Mouse (Mus musculus) urinary bladder, postnatal 14 days (tissue): ENCODE results near the gene Rpusd3.

ENCODE experiments used
- DNase-seq: peaks from one replicate; pipeline ENCODE4 v3.0.0; 2021; ENCODE audit warnings: low spot score

Rpusd3 gene

GRCm38 (mm10) chr6:113419199-113419587 lies at the start of gene Rpusd3:
Gene Rpusd3, minus strand, starts transcription at chr6:113419340.
- DNase-seq, result peak; percentile 100

- no peak for DNase-seq
Observed at GRCm38 (mm10) chr6:113468512-113468911, 49.4 kb upstream of the Rpusd3 start.

DNA sequence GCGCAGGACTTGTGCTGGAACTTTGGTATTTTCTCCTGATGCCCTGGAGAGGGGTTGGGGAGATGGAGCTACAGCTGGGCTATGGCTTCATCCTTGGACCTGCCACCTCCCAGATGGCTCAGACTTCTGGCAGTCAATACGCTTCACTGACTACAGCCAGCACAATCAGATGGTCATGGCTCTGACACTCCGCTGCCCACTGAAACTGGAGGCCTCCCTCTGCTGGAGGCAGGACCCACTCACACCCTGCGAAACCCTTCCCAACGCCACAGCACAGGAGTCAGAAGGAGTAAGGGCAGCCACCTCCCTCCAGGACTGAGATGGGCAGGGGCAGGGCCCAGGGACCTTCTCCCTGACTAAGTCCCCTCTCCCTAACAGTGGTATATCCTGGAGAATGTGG lies 46.5 kb upstream of the Rpusd3 start:
- no peak for DNase-seq

DNA sequence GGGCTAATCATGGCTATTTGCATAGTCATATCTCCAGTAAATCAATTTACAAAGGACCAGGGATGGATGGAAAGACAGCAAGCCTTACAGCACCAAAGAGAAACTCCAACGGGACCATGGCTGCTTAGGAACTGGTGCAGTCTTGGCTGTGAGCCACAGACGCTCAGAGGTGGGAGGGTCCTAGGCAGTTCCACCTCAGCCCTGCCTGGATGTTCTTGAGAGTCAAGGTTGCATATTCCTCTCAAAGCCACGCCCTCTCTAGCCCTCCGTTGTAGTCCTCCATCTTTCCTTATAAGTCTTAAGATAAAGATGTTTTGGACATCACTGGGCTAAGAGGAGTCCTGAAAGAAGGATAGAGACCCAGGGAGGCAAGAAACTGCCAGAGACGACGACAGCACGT lies 44.9 kb upstream of the Rpusd3 start:
- no peak for DNase-seq

- DNase-seq, result peak; percentile 85
Observed at GRCm38 (mm10) chr6:113458635-113459034, 39.5 kb upstream of the Rpusd3 start.

GRCm38 (mm10) chr6:113457952-113458534 lies 38.9 kb upstream of the Rpusd3 start, which contains the start of gene Il17re:
Gene Il17re, plus strand, starts transcription at chr6:113458484.
- no peak for DNase-seq

DNA sequence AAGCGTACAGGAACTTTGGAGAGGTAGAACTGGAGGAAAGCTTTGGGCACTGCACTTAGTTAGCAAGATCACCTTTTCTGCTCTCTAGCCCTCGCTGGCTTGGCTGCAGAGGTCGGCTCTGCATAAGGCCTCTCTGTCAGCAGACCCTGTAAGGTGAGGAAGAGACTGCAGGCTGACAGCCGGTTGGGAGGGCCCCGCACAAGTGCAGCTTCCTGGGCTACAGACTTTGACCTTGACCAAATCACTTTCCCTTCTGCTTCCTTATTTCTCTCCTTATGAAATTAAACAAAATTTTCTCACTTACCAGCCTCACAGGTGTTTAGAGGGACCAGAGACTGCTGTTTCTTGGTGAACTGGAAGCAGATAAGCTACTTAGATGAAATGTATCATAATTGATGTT lies 35.9 kb upstream of the Rpusd3 start:
- DNase-seq, result no peak

- no peak for DNase-seq
Observed at GRCm38 (mm10) chr6:113451839-113452238, 32.7 kb upstream of the Rpusd3 start.

GRCm38 (mm10) chr6:113447639-113448038 lies 28.5 kb upstream of the Rpusd3 start:
- no peak for DNase-seq

DNA sequence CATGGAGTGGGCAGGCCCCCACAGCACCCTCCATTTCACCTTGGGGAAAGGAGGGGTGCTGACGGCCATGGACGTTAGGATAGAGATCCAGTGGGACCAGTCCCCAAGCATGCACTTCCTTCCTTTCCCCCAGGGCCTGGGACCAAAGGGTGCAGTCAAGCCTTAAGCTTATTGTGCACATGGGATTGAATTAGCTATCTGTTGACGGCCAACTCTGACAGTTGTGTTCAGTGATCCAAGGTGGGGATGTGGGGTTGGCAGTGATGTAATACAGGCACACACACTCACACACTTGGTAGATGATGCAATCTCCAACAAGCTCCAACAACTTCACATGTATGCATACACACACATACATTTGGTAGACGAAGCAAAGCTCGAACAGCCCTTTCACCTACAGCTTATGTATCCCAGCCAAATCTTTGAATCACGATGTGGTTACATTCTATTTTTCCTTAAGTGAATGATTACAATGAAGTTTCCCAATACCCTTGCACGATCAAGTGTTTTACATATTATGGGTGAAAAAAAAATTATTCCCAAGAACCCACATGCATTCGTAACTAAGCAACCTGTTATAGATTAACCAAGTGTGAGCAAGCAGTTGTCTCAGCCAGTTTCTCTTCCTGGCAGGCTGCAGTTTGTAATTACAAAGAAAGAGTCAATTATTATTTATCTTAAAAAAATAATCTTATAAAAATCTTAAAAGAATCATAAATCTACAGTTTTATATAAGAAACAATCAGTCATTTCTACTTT lies 25.2 kb upstream of the Rpusd3 start:
- no peak for DNase-seq

GRCm38 (mm10) chr6:113443091-113443490 lies 24.0 kb upstream of the Rpusd3 start:
- DNase-seq, result no peak

DNA sequence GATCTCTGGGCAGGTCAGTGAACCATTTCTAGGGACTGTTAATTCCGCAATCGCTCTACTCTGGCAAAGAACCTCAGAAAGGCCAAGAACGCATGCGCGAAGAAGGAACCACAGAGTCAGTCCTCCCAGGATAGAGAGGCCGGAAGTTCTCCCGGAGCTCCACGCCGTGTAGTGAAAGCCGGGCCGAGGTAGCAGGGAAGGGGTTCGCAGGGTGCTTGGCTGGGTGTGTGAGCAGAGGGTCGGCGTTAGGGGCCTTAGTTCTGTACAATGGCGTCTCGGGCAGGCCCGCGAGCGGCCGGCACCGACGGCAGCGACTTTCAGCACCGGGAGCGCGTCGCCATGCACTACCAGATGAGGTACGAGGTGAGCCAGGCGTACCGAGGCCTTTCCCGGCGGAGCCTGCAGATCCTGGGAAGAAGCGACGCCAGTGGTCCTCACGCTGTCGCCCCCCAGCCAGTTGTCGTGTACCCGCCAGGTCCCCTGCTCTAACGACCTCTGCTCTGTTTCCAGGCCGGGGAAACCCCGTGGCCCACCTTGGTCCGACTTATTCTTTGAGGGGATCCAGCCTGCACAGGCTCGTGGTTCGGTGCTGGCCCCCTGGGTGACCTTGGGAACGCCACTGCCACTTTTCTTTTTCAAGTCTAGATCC lies 23.4 kb upstream of the Rpusd3 start, which contains the start of gene Jagn1:
Gene Jagn1 (plus strand): TSS at position 128 of the 649 bp plus-strand sequence.
- DNase-seq, result peak; percentile 90

GRCm38 (mm10) chr6:113442087-113442441 lies 22.9 kb upstream of the Rpusd3 start:
- no peak for DNase-seq

- DNase-seq, result peak; percentile 84
Observed at GRCm38 (mm10) chr6:113441147-113441680, 22.1 kb upstream of the Rpusd3 start.

- no peak for DNase-seq
Observed at GRCm38 (mm10) chr6:113440686-113441085, 21.5 kb upstream of the Rpusd3 start.

DNA sequence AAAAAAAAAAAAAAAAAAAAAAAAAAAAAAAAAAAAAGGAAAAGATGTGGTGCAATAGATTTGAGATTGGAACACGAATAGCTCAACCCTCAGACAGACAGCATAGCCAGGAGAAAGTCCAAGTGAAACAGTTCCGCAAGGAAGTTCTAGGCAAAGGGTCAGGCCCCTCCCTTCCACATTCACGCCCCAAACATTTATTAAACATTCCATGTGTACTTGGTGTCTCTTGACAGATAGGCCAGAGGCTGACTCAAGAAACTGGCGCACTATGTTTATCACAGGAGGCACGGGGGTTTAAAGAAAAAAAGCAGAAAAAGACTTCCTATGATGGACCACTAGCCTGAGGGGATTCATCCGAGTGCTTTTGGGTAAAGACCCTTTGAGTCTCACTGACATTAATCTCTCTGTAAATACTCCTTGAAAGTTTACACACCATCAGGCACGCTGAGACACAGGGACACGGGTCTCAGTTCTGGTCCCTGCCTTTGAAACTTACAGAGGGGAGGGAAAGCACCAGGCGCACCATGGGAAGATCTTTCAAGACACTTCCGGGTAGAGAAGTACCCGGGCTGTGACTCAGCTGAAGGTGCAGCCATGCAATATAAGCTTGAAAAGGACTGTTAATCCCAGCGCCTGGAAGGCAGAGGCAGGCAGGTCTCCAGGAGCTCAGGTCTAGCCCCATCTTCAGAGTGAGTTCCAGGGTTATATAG lies 19.7 kb upstream of the Rpusd3 start:
- peak; percentile 33 for DNase-seq

- DNase-seq, result no peak
Observed at GRCm38 (mm10) chr6:113437135-113437534, 18.0 kb upstream of the Rpusd3 start.

- no peak for DNase-seq
Observed at GRCm38 (mm10) chr6:113435664-113436205, 16.6 kb upstream of the Rpusd3 start, which contains the start of gene Cidec. Gene Cidec, minus strand, starts transcription at chr6:113435760.

GRCm38 (mm10) chr6:113434691-113435090 lies 15.6 kb upstream of the Rpusd3 start:
- DNase-seq, result peak; percentile 29

DNA sequence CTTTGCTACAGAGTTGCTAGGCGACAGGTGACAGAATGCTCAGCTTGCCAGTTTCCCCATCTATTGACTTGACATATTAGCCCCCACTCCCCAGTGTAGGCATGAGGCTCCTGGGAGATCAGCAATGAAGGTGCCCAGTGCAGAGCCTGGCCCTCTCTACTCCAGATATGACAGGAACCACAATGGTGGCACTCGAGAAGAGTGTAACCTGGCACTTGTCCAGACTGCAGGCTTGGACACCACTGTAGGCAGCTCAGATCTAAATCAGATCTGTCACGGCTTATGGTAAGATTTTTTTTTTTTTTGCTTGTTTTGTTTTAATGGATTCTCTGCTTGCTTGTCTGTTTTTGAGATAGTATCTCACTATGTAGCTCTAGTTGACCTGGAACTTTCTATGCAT lies 14.5 kb upstream of the Rpusd3 start:
- DNase-seq, result no peak

- DNase-seq, result no peak
Observed at GRCm38 (mm10) chr6:113431801-113432200, 12.7 kb upstream of the Rpusd3 start.

GRCm38 (mm10) chr6:113430846-113431245 lies 11.7 kb upstream of the Rpusd3 start:
- DNase-seq, result no peak
